Mouse (Mus musculus) brain, embryonic 14.5 days (tissue): Measurements from ENCODE around the gene Klrb1. TPM values are rescaled to one million over a fixed set of nuclear protein-coding genes. Genes with fewer than 3 reads are reported as not detected.
"Not testable (repeated sequence)": the region's sequence is repeated elsewhere in the genome, so short reads cannot be mapped to it uniquely, and the experiment has no call there.

ENCODE experiments used
- DNase-seq: peaks from one replicate; pipeline ENCODE4 v3.0.0-alpha.2; 2011; ENCODE audit warnings: low read depth
- CTCF ChIP-seq: fragments of 200-500 bp; IDR thresholded peaks from 2 replicates; pipeline ENCODE4 v1.5.1; 2012; ENCODE audit warnings: inconsistent platforms, mild to moderate bottlenecking, moderate library complexity, borderline replicate concordance; ENCODE audit not compliant: insufficient read depth, insufficient read length; ENCODE audit errors: extremely low read depth
- POLR2A ChIP-seq: fragments of 200-500 bp; IDR thresholded peaks from 2 replicates; pipeline ENCODE4 v1.6.1; 2012; ENCODE audit warnings: mild to moderate bottlenecking, inconsistent platforms, borderline replicate concordance; ENCODE audit not compliant: poor library complexity, insufficient read depth, insufficient read length, severe bottlenecking; ENCODE audit errors: extremely low read depth
- polyA plus RNA-seq: library from polyadenylated mRNA; depleted of rRNA; stranded (reverse); fragments of >200 nt; gene quantifications from 2 replicates; pipeline ENCODE4 v1.2.3, GENCODE M21; 2012; rRNA removed

The Klrb1 gene
- polyA plus RNA-seq: 0.19 and 0.23 TPM in 2 replicates

GRCm38 (mm10) chr6:128722959-128723358 is at the start of gene Klrb1:
Klrb1 (minus strand) TSS chr6:128723059.
- no peak for TF ChIP-seq CTCF
- TF ChIP-seq POLR2A: no peak
- no peak for DNase-seq

- peak; percentile 35 for DNase-seq
- no peak for TF ChIP-seq CTCF
- TF ChIP-seq POLR2A: no peak
These were observed 46.8 kb upstream of the Klrb1 start for GRCm38 (mm10) chr6:128769481-128770253.

GRCm38 (mm10) chr6:128768047-128768446 is 45.2 kb upstream of the Klrb1 start:
- TF ChIP-seq POLR2A (no peak), CTCF (no peak)
- DNase-seq: no peak

GRCm38 (mm10) chr6:128766486-128767254 is 43.8 kb upstream of the Klrb1 start:
- peak; percentile 54; the same call in 1 of the 2 replicates for TF ChIP-seq CTCF
- DNase-seq: peak; percentile 83

GRCm38 (mm10) chr6:128765211-128765610 is 42.4 kb upstream of the Klrb1 start:
- TF ChIP-seq CTCF (no peak), POLR2A (no peak)
- DNase-seq: no peak

- TF ChIP-seq CTCF: no peak
- DNase-seq: no peak
These were observed 41.7 kb upstream of the Klrb1 start for GRCm38 (mm10) chr6:128764598-128764997.

GRCm38 (mm10) chr6:128763736-128764523 is 41.1 kb upstream of the Klrb1 start:
- TF ChIP-seq POLR2A (no peak), CTCF (peak; percentile 65)
- peak; percentile 99 for DNase-seq

GRCm38 (mm10) chr6:128762892-128763670 is 40.2 kb upstream of the Klrb1 start:
- DNase-seq: not testable (repeated sequence)

- TF ChIP-seq CTCF (no peak), POLR2A (no peak)
- DNase-seq: peak; percentile 42
These were observed 38.3 kb upstream of the Klrb1 start for GRCm38 (mm10) chr6:128761144-128761540.

GRCm38 (mm10) chr6:128760416-128761143 is 37.7 kb upstream of the Klrb1 start:
- TF ChIP-seq POLR2A (peak; percentile 17; the same call in 1 of the 2 replicates), CTCF (peak; percentile 67)
- DNase-seq: peak; percentile 95

- DNase-seq: peak; percentile 93
These were observed 37.2 kb upstream of the Klrb1 start for GRCm38 (mm10) chr6:128760016-128760415.
